8 mouse cellular contexts compared by ENCODE assay signal in the genomic region with DNA sequence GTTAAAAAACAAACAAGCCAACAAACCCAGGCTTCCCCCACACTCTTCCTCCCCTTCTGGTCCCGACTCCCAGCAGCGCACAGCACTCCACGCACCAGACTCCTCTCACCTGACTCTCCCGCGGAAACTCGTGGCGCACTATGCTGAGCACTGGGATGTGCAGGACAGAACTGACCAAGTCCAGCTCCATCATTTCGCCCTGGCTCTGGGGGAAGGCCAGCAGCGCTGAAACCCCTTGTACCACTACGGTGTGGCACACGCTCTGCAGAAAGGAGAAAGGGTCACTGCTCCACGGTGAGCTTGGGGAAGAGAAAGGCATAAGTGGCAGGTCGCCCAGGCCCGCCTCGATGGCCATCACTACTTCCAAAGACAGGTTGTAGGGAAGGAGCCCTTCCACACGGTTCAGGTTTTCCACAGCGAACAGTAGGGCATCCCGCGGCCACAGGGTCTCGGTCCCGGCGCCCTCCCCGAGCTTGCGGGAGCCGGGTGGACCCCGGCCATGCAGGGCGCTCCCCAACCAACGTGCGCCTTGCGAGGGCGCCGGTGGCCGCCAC. TPM values are rescaled to one million over a fixed set of nuclear protein-coding genes. Genes with fewer than 3 reads are reported as not detected.
DNase-seq lines count a peak whose midpoint lies in the region; ATAC-seq lines count a peak whose summit lies in the region.

No protein-coding gene starts in this region.

- H3K4me3 ChIP-seq in heart, embryonic 10.5 days = peak overlapping the region; percentile 74
- H3K4me3 ChIP-seq in forebrain, embryonic 15.5 days = peak overlapping the region; percentile 73
- H3K4me3 ChIP-seq in limb, embryonic 13.5 days = peak overlapping the region; percentile 59
- H3K4me3 ChIP-seq in stomach, embryonic 14.5 days (ENCODE audit: low read depth, low read length) = peak overlapping the region; percentile 48

- H3K4me1 ChIP-seq in heart, embryonic 10.5 days = peaks cover 12% of the 10 kb centered on the region
- peaks cover 19% of the 10 kb centered on the region for H3K4me1 ChIP-seq in forebrain, embryonic 15.5 days
- peaks cover 16% of the 10 kb centered on the region for H3K4me1 ChIP-seq in limb, embryonic 13.5 days
- H3K4me1 ChIP-seq in stomach, embryonic 14.5 days (ENCODE audit: control insufficient read depth, insufficient read depth, low read length) = peaks cover 7% of the 10 kb centered on the region; the same call in 1 of the 2 replicates

- peaks cover 22% of the 10 kb centered on the region for H3K27me3 ChIP-seq in heart, embryonic 10.5 days (ENCODE audit: insufficient read depth, poor library complexity, severe bottlenecking)
- peaks cover 19% of the 10 kb centered on the region; the same call in 1 of the 2 replicates for H3K27me3 ChIP-seq in forebrain, embryonic 15.5 days
- H3K27me3 ChIP-seq in limb, embryonic 13.5 days = peaks cover 64% of the 10 kb centered on the region
- peaks cover 17% of the 10 kb centered on the region for H3K27me3 ChIP-seq in stomach, embryonic 14.5 days (ENCODE audit: control insufficient read depth, insufficient read depth, low read length)

- H3K9ac ChIP-seq in forebrain, embryonic 15.5 days (replicated peaks) = peak overlapping the region; percentile 66
- H3K9ac ChIP-seq in limb, embryonic 13.5 days = peak overlapping the region; percentile 67
- H3K9ac ChIP-seq in stomach, embryonic 14.5 days (replicated peaks; ENCODE audit: low read depth, low read length) = no peak overlapping the region

- H3K27ac ChIP-seq in heart, embryonic 10.5 days = no peak overlapping the region
- H3K27ac ChIP-seq in forebrain, embryonic 15.5 days (replicated peaks) = no peak overlapping the region
- no peak overlapping the region for H3K27ac ChIP-seq in limb, embryonic 13.5 days
- H3K27ac ChIP-seq in stomach, embryonic 14.5 days (ENCODE audit: low read length) = no peak overlapping the region

- 4% methylated on average over 33 of the region's 33 CpGs for WGBS in heart, embryonic 10.5 days
- WGBS in forebrain, embryonic 15.5 days = 1% methylated on average over 33 of the region's 33 CpGs
- 3% methylated on average over 33 of the region's 33 CpGs for WGBS in limb, embryonic 13.5 days
- WGBS in stomach, embryonic 14.5 days = 2% methylated on average over 33 of the region's 33 CpGs

- no peaks in the 10 kb centered on the region for H3K9me3 ChIP-seq in heart, embryonic 10.5 days
- H3K9me3 ChIP-seq in forebrain, embryonic 15.5 days = no peaks in the 10 kb centered on the region
- no peaks in the 10 kb centered on the region for H3K9me3 ChIP-seq in limb, embryonic 13.5 days
- no peaks in the 10 kb centered on the region for H3K9me3 ChIP-seq in stomach, embryonic 14.5 days (ENCODE audit: control insufficient read depth, low read depth, low read length)

- DNase-seq in heart, embryonic 10.5 days (ENCODE audit: low spot score) = peak; percentile 73
- no peak for DNase-seq in heart, adult 9 months (ENCODE audit: low spot score in 2 of 2)
- DNase-seq in ES-CJ7 (ENCODE audit: low read depth, low spot score) = peak; percentile 4
- DNase-seq in spleen, adult 12 weeks (ENCODE audit: low spot score) = no peak
- no peak for DNase-seq in heart, adult 8-10 months (ENCODE audit: low spot score)

- no peaks in the 10 kb centered on the region for H3K36me3 ChIP-seq in heart, embryonic 10.5 days
- no peaks in the 10 kb centered on the region for H3K36me3 ChIP-seq in forebrain, embryonic 15.5 days
- H3K36me3 ChIP-seq in limb, embryonic 13.5 days = no peaks in the 10 kb centered on the region
- H3K36me3 ChIP-seq in stomach, embryonic 14.5 days (ENCODE audit: control insufficient read depth, insufficient read depth, low read length) = no peaks in the 10 kb centered on the region

- peak; percentile 17 for ATAC-seq in forebrain, embryonic 15.5 days (replicated peaks)
- ATAC-seq in limb, embryonic 13.5 days (ENCODE audit: low FRiP score, low read depth) = no peak
- ATAC-seq in stomach, embryonic 14.5 days (ENCODE audit: insufficient number of reproducible peaks, insufficient read depth, low FRiP score, low read depth) = no peak

- H3K4me2 ChIP-seq in forebrain, embryonic 15.5 days (replicated peaks) = peak overlapping the region; percentile 100
- peak overlapping the region; percentile 94 for H3K4me2 ChIP-seq in limb, embryonic 13.5 days (replicated peaks)
- H3K4me2 ChIP-seq in stomach, embryonic 14.5 days (replicated peaks; ENCODE audit: low read depth, low read length) = peak overlapping the region; percentile 86

RNA-seq across cellular contexts. Expression of a gene that starts 1.2 kb away (rescaled TPM):
- 2.1 and 2.7 TPM in 2 replicates for polyA plus RNA-seq in heart, embryonic 10.5 days (2016; fragmentation: Nextera tagmentation; extraction: Ambion mirVana)
- polyA plus RNA-seq in forebrain, embryonic 15.5 days (2015; fragmentation: Nextera tagmentation; extraction: Ambion mirVana) = 7.5 and 7.7 TPM in 2 replicates
- polyA plus RNA-seq in limb, embryonic 13.5 days (2015; fragmentation: Nextera tagmentation; extraction: Ambion mirVana) = 4.2 and 4.5 TPM in 2 replicates
- 2.1 TPM in 2 replicates for polyA plus RNA-seq in stomach, embryonic 14.5 days (2014; fragmentation: Nextera tagmentation; extraction: Ambion mirVana)
- total RNA-seq in heart, adult 8-10 months (2022) = under 1 TPM; 0.03 to 0.22 (median 0.14) TPM

Comparison
In these comparisons a context has a peak if more than half of its experiments do, and no peak if none do; other contexts are left out.
1. DNase-seq: peak in heart, embryonic 10.5 days (single experiment) and ES-CJ7 (single experiment); none in heart, adult 9 months (0 of 2), spleen, adult 12 weeks (single experiment) and heart, adult 8-10 months (single experiment).
2. Peak in every context shown above with its lines, with median percentiles within 50 percentile points of each other: H3K4me3 ChIP-seq and H3K4me2 ChIP-seq.